Comparison of ENCODE assay signal across 9 mouse cellular contexts in the genomic region with DNA sequence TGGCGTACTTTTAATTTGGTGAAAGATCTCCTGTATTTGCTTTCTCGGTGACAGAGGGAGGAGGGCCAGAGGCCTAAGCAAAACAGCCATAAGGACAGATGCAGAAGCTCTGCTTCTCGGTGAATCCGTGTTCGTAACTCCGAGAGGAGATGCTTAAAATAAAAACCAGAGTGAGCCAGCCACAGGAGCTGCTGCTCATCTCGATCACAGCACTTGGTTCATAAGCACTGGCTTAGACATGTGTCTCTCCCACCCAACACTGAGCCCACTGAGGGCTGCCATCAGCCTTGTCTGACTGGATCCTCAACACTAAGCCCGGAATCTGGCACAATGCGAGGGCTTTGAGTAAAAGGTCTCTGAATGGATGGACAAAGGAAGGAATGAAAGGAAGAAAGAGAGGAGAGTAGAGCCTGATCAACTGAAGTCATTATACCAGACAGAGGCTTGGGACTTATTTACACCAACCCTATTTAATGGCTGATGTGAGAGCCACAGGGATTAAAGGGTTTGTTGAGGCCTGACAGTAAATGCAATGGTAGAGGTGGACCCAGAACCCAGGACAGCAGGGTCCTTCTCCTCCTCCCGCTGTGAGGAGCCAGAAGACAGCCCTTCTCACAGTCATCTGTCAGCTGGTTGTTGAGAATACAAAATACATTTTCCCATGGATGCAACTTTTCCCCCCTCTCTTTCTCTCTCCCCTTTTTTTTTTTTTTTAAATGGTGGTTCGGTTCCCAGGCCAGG.
A peak's percentile ranks its signal among the peaks of the same experiment; 100 is the strongest.
DNase-seq lines count a peak whose midpoint lies in the region; ATAC-seq and TF ChIP-seq lines count a peak whose summit lies in the region.
"Had no signal": no experiment of that assay in that cellular context is flagged by ENCODE, and none has a peak within 500 bp of the region (broad histone marks: within the 10 kb centered on the region; RNA-seq: fewer than 3 reads in every experiment).

No protein-coding gene starts in this region.

- intact Hi-C loops in gastrocnemius, postnatal 36 days (cut with DNase I), result no loop called here

- no peak overlapping the region for H3K4me2 ChIP-seq in midbrain, embryonic 12.5 days (replicated peaks)
- H3K4me2 ChIP-seq in midbrain, postnatal 0 days (ENCODE audit: low read depth, low read length, poor library complexity, severe bottlenecking), result no peak overlapping the region
- H3K4me2 ChIP-seq in intestine, embryonic 14.5 days (ENCODE audit: low read length), result no peak overlapping the region
- H3K4me2 ChIP-seq in stomach, embryonic 15.5 days, result no peak overlapping the region

- no peaks in the 10 kb centered on the region for H3K27me3 ChIP-seq in midbrain, embryonic 12.5 days
- H3K27me3 ChIP-seq in midbrain, postnatal 0 days (ENCODE audit: insufficient read depth, low read length), result no peaks in the 10 kb centered on the region
- no peaks in the 10 kb centered on the region for H3K27me3 ChIP-seq in intestine, embryonic 14.5 days (replicated peaks; ENCODE audit: control insufficient read depth, insufficient read depth, low read length)
- no peaks in the 10 kb centered on the region for H3K27me3 ChIP-seq in stomach, embryonic 15.5 days (replicated peaks)

- no peak overlapping the region for H3K4me3 ChIP-seq in midbrain, embryonic 12.5 days
- H3K4me3 ChIP-seq in midbrain, postnatal 0 days (ENCODE audit: low read depth, low read length), result no peak overlapping the region
- H3K4me3 ChIP-seq in intestine, embryonic 14.5 days (ENCODE audit: low read depth, low read length), result no peak overlapping the region
- no peak overlapping the region for H3K4me3 ChIP-seq in stomach, embryonic 15.5 days (replicated peaks)

- no peaks in the 10 kb centered on the region for H3K36me3 ChIP-seq in midbrain, embryonic 12.5 days
- H3K36me3 ChIP-seq in midbrain, postnatal 0 days (ENCODE audit: insufficient read depth, low read length), result no peaks in the 10 kb centered on the region
- H3K36me3 ChIP-seq in intestine, embryonic 14.5 days (ENCODE audit: control insufficient read depth, insufficient read depth, low read length), result no peaks in the 10 kb centered on the region
- no peaks in the 10 kb centered on the region for H3K36me3 ChIP-seq in stomach, embryonic 15.5 days

- H3K27ac ChIP-seq in midbrain, embryonic 12.5 days (replicated peaks), result peak overlapping the region; percentile 80
- H3K27ac ChIP-seq in midbrain, postnatal 0 days (ENCODE audit: low read depth, low read length), result no peak overlapping the region
- peak overlapping the region; percentile 94 for H3K27ac ChIP-seq in intestine, embryonic 14.5 days (ENCODE audit: low read depth)
- H3K27ac ChIP-seq in stomach, embryonic 15.5 days, result peak overlapping the region; percentile 83
- H3K27ac ChIP-seq: liver, embryonic 14.5 days had no signal

- TF ChIP-seq CTCF in midbrain, postnatal 0 days (IDR thresholded peaks at IDR 0.05), result no peak

- H3K4me1 ChIP-seq in midbrain, embryonic 12.5 days, result peaks cover 24% of the 10 kb centered on the region
- H3K4me1 ChIP-seq in midbrain, postnatal 0 days (ENCODE audit: insufficient read depth, low read length), result no peaks in the 10 kb centered on the region; the same call in 1 of the 2 replicates
- H3K4me1 ChIP-seq in intestine, embryonic 14.5 days (replicated peaks; ENCODE audit: control insufficient read depth, insufficient read depth, low read length), result peaks cover 18% of the 10 kb centered on the region
- peaks cover 11% of the 10 kb centered on the region; the same call in 1 of the 2 replicates for H3K4me1 ChIP-seq in stomach, embryonic 15.5 days

- peak; percentile 9 for DNase-seq in embryo, embryonic 10.5 days (ENCODE audit: low spot score)
- no peak for DNase-seq in embryo, embryonic 10 days (ENCODE audit: low spot score)
- no peak for DNase-seq in midbrain, postnatal 0 days (ENCODE audit: low spot score)
- peak; percentile 53 for DNase-seq in intestine, embryonic 14.5 days (ENCODE audit: low spot score)
- DNase-seq in gastrocnemius, postnatal 36 days, result no peak
- DNase-seq in natural killer cell, adult 2 months (ENCODE audit: low spot score in 2 of 2), result no peak

- no peaks in the 10 kb centered on the region for H3K9me3 ChIP-seq in midbrain, embryonic 12.5 days
- H3K9me3 ChIP-seq in midbrain, postnatal 0 days (ENCODE audit: low read length), result no peaks in the 10 kb centered on the region
- H3K9me3 ChIP-seq in intestine, embryonic 14.5 days (ENCODE audit: control insufficient read depth, low read length), result no peaks in the 10 kb centered on the region
- no peaks in the 10 kb centered on the region for H3K9me3 ChIP-seq in stomach, embryonic 15.5 days

- H3K9ac ChIP-seq in midbrain, embryonic 12.5 days (replicated peaks), result peak overlapping the region; percentile 15; the same call in 1 of the 2 replicates
- H3K9ac ChIP-seq in midbrain, postnatal 0 days (replicated peaks; ENCODE audit: low read length, poor library complexity, severe bottlenecking), result no peak overlapping the region
- no peak overlapping the region for H3K9ac ChIP-seq in intestine, embryonic 14.5 days (ENCODE audit: low read length)
- H3K9ac ChIP-seq in stomach, embryonic 15.5 days, result no peak overlapping the region
- H3K9ac ChIP-seq: liver, embryonic 14.5 days had no signal

- peak; percentile 69 for ATAC-seq in midbrain, embryonic 12.5 days (ENCODE audit: low FRiP score, low read depth)
- no peak for ATAC-seq in midbrain, postnatal 0 days (ENCODE audit: low FRiP score)
- no peak for ATAC-seq in intestine, embryonic 14.5 days (replicated peaks; ENCODE audit: low FRiP score, low TSS enrichment, low read depth)
- ATAC-seq in stomach, embryonic 15.5 days (ENCODE audit: insufficient read depth, low FRiP score, low read depth), result no peak

- WGBS in midbrain, embryonic 12.5 days, result 23% methylated on average over 11 of the region's 11 CpGs
- WGBS in midbrain, postnatal 0 days, result 33% methylated on average over 11 of the region's 11 CpGs
- 61% methylated on average over 11 of the region's 11 CpGs for WGBS in intestine, embryonic 14.5 days
- WGBS in stomach, embryonic 15.5 days, result 64% methylated on average over 11 of the region's 11 CpGs

Comparison
In these comparisons a context has a peak if more than half of its experiments do, and no peak if none do; other contexts are left out.
1. DNase-seq: peak in embryo, embryonic 10.5 days (single experiment) and intestine, embryonic 14.5 days (single experiment); none in embryo, embryonic 10 days (single experiment), midbrain, postnatal 0 days (single experiment), gastrocnemius, postnatal 36 days (0 of 2) and natural killer cell, adult 2 months (0 of 2).